Mouse (Mus musculus): ENCODE measurements around the gene Prune1.

The Prune1 gene

DNA sequence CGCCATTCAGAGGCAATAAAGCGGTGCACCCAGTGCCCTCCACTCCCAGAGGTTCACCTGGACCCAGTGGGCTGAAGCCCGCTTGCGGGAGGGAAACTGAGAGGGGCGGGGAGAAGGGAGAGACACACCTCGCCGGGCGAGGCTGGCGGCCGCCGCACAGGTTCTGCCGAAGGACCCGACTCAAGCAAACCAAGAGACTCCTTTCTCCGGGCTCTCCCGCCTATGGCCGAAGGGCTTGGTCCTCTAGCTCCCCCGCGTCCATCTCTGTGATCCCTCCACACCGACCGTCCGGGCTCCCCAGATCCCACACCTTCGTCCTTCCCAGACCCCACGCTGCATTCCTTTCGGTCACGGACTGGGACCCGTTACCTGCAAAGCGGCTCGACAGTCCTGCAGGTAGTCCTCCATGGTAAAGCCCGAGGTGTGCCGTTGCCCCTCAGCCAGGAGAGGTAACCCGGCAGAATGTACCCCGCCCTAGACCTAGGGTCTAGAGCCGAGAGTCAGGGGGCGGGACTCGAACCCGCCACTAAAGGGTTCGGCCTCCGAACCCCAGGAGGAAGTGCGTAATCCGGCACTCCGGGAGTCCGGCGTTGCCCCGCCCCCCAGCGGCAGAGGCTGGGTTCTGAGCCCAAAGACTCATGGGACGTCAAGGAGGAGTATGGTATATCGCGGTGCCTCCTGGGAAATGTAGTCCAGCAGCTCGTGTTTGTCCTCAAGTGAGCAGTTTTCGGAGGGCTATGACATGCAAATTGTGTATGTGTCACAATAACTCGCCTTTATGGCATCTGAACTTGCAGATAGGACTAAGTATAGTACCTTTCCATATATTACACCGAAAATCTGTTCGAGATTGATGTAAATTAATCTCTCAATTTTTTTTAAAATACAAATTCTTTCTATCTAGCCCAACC is at the start of gene Prune1, which contains the start of gene Mindy1:
Gene Prune1, minus strand, starts transcription at position 861 of the 911 bp plus-strand sequence.
Gene Mindy1, plus strand, starts transcription at position 130 of the 911 bp plus-strand sequence.
- peak; percentile 98 for DNase-seq

DNA sequence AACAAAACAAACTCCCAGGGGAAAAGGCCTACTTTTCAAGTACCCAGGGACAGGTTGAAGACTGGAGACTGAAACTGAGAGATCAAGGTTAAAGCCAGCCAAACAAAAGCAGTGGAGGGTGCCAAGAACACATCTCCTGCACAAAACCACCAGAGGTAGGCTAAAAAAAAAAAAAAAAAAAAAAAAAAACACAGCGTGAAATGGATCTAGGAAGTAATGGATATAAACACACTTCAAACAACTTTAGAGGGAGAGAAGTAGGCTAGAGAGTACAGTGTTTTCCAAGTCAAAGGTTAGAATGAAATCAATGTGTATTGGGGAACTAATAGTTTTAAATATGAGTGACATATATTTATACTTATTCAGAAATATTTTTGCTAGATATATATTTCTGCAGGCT is 49.7 kb upstream of the Prune1 start:
- DNase-seq: no peak

DNA sequence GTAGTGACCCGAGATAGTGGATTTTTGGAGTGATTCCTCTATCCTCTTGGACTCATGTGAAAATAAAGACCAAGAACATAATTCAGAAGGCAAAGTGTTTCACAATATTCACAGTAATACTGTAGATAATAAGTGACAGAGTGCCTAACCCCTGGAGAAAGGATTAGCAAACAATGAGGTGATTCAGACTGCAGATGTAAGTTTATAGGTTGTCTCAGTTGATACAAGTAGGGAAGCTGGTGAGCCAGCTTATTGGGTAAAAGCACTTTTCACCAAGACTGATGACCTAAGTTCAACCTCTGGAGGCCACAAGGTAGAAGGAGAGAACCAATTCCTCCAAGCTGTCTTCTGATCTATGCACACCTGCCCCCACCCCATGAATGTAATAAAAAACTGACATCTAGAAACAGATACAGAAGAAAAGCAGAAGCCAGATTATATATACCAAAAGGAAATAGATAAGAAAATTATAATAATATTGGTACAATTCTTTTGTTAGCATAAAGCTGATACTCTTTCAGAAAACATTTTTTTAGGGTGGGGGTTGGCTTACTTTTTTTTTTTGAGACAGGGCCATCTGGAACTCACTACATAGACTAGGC is 47.0 kb upstream of the Prune1 start:
- no peak for DNase-seq

DNA sequence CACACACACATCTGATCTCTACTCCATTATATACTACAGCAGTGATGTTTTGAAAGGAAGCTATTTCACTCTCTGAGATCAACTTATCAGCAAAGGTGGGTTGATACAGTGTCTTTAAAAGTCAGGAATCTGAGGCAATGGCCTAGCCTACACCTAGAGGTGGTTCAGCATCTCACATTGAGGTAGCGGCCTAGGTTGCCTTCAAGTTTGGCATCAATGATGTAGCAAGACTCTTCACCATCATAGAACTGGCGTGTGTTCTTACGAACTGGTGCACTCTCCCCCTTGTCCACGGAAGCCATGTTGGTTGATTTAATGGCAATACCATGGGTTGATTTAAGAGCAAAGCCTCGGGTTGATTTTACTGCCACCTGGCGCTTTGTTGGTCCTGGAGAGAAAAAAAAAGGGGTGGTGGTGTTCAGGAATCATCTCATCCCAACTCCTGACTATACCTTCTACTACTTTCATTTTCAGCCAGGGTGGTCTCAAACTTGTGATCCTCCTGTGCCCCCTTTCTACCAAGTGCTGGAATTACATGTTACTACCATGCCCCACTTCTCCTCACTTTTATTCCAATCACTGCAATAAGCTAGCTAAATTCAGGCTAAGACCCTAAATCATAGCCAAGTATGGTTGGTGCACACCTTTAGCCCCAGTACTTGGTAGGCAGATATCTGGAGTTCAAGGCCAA is 42.7 kb upstream of the Prune1 start:
- DNase-seq: no peak

DNA sequence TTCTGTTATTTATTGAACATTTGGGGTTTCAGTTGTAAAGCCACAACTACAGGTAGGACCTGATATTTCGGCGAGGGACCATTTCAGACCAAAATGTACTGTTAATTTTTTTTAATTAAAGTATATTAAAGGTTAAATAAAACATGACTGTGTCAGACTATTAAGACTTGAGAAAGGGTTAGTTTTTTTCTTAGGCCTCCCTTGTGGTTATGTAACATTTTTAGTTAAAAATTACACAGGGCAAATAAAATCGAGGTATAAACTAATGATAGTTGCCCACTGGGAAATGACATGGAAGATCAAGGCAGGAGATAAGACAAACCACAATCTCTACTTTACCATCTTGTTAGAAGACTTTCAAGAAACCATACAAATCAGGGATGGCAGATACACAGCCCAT is 41.6 kb upstream of the Prune1 start:
- DNase-seq: no peak

DNA sequence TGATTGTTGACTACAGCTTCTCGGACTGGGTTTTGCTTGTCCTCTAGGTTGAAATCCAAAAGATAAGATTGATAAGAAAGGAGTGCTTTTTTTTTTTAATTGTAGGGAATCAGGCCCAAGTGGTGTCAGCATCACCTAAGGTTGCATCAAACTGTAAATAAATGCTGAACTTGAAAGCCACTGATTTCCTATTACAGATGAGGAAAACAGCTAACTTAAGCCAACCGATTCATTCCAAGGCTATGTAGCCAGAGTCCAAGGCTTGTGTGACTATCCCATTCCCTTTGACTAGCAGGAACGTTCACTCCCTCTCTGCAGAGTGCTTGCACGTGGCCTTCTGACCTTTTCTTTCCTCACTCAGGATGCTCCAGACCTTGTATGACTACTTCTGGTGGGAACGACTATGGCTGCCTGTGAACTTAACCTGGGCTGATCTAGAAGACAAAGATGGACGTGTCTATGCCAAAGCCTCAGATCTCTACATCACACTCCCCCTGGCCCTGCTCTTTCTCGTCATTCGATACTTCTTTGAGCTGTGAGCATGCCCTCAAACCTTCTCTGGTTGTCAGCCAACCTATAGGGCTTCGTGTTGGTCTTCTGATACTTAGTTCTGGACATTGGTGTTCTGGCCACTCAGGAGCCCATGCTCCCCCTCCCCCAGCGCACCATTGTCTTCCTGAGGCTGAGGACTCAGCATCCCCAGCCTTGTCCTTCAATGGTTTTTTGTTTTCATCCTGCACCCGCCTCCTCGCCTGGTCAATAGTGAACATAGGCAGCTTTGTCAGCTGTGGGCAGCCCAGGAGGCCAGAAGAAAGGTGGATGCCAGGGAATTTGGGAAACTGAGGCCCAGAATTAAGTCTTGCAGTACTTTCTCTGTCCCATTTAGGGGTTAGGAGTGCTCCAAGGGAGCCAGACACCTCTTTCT is 38.1 kb upstream of the Prune1 start:
- DNase-seq: no peak

DNA sequence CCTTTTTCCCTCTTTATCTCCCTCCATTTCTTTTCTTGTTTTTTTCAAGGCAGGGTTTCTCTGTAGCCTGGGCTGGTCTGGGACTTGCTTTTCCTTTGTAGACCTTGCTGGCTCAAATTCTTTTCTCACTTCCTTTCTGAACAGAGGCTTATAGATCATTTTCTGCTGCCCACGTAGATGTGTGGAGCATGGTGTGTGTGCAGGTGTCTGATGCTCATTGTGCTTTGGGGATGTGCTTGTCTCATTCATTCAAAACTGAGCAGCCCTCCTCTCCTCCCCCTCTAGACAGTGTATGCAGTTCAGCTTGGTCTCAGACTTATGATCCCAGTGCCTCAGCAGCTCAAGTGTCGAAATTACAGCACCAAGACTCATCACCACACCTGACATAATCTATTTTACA is 37.2 kb upstream of the Prune1 start:
- DNase-seq: no peak

DNA sequence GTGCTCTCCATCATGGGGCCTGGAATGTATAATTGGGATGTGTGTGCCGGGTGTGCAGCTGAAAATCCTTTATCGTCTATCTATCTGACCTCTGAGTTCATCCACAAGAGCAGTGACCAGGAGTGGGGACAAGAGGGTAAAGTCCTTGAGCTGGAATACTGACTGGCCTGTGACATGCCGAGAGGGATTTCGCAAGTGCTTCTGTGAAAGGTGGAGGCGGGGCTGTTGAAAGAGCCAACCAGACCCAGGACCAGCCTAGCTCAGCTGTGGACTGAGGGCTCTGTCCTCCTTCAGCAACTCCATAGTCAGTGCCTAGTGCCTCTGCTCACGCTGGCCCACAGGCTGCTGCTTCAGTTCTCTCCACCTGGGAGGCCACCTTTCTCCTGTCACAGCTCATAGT is 36.7 kb upstream of the Prune1 start:
- DNase-seq: peak; percentile 80

DNA sequence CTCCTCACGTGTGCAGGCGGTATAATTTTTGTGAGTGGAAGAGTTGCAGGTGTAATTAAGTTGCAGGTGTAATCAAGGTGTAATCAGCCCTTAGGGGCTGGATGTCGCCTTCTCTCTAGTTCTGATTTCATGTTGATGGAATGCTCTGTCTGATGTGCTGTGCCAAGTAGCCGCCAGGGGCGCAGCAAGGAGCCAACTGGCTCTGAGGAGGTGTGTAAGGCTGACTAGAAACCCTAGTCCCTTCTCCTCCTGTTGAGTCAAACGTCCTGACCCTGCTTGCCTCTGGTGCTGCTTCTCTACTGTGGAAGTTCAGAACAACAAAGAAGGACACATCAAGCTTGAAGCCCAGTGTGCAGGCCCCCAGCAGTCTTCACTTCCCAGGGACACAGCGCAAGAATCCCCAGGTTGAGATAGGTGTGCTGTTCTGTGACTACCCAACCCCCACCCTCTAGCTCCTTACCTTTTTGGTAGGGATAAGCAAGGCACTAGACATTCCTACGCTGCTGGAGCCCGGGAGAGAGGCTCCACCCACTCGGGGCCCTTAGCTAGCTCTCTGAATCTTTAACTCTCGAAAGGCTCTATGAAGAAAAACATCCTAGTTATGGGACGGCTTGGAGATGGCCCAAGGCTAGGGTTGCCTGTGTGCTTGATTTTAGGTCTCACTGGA is 35.7 kb upstream of the Prune1 start:
- peak; percentile 84 for DNase-seq

DNA sequence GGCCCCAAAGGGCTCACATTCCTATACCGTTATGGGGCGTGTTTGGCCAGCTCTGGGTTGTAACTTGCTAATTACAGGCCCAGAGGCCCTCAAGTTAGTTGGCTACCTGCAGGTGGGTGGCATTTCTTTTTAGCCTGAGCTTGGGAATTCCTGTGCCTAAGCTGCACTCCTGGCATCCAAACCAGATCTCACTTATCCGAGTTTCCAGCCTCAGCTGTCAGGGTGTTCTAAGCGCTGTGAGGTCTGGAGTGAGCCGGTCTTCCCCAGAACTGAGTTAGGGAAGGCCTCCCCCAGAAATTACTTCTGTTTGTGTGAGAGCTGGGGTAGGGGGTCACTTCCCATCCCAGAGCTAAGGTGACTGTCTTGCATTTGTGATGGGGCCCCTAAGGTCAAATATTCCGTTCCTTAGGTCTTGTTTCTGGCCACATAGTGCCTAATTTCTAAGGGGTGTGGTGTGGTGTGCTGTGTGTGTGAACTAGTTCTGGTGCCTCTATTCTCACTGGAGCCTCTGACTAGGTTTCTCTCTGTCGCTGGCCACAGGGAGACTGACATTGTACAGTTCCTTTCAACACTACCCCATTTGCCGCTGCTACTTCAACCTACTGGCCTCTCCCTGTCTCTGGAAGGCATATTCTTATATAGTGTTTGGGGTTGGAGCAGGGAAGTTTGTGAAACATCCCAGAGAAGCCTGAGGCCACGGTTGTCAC is 34.1 kb upstream of the Prune1 start:
- no peak for DNase-seq

DNA sequence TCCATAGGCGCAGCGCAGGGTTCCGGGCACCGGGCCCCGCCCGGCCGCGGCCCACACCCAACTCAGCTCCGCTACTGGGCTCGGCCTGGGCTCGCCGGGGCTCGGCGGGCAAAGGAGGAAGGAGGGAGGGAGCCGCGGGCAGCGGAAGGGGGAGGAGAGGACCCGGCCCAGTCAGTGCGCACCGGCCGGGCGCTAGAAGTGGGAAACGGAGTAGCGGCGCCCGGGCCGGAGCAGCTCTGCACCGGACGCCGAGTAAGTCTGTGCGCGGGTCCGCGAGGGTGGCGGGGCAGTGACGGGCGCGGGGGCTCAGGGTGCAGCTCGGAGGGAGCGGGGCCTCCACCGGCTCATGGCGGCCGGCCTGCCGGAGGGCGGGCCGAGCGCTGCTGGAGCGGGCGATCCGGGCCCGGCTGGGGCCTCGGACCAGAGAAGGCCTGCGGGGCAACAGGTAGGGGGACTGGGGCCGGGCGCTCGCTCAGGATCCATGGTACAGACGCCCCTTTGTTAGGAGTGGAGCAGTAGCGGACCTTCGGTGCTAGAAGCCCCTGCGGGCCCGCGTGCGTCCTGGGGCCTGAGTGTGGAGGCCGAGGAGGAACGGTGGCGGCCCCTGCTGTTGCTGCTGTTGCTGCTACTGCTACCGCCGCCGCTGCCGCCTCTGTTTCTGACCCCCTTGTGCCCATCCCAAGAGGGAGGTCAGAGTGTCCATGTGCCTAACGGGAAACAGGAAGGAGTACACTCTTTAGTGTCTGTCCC is 33.4 kb upstream of the Prune1 start:
- DNase-seq: peak; percentile 93

DNA sequence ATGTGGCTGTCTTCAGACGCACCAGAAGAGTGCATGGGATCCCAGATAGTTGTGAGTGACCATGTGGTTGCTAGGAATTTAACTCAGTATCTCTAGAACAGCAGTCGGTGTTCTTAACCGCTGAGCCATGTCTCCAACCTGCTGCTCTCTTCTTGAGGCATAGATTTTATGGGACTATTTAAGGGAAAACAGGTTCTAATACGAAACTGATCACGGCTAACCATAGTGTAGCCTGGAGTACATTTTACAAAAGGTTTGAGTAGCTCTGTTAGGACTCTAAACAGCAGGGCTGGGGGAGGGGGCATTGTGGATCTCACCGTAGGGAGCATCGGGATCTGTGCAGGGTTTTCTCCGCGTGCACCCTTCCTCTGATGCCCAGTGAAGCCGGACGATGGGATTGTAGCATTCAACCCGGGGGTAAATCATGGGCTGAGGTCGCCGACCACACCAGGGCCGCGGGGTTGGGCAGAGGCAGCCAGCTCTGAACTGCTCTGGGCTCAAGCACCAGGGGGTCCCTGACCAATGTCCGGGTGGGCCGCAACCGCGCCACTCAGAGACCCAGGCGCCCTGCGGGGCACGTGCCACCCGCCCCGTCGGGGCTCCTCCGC is 32.7 kb upstream of the Prune1 start, which contains the start of gene Cers2:
Gene Cers2, plus strand, starts transcription at position 306 of the 608 bp plus-strand sequence.
- DNase-seq: no peak

DNA sequence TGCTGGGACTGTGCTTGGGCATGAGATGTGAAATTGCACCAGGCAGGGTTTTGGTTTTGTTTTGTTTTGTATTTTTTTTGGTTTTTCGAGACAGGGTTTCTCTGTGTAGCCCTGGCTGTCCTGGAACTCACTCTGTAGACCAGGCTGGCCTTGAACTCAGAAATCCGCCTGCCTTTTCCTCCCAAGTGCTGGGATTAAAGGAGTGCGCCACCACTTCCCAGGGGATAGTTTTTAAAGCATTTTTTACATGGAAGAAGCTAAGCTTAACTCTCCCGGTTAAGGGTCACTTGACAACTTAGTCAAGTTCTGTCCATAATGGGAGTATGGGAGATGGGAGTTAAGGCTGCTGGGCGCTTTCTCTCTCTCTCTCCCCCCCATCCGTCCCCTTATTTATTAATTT is 32.2 kb upstream of the Prune1 start:
- DNase-seq: no peak

DNA sequence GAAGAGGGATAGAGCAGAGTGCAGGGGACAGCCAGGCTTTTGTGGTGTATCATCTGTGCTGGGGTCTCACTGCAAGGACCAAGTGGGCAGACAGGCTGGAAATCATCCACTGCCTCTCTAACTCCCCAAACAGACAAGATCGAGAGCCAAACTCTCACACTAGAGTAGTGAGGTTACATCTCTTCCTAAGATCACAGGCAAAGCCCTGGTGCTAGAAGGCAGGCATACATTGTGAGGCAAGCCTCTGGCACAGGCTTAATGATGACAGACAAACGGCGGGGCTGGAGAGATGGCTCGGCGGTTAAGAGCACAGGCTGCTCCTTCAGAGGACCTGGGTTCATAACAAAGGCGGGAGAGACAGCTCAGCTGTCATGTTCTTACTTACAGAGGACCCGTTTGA is 31.6 kb upstream of the Prune1 start:
- no peak for DNase-seq

DNA sequence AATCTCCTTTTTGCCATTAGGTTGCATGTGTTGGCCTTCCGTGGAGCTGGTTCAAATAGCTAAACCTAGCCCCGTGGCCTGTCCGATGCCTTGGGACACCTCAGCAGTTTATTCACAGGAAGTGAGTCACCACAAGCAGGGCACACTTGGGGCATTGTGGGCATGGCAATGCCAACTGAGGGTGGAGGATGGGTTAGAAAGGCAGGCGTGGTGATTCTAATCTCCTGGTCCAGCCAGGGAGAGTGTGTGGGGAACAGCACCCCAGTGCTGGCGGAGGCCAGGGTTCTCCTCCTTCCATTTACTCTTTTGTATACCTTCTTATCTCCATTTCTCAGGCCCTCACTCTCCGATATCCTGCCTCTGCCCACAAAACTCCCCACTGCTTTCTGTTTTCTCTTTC is 30.7 kb upstream of the Prune1 start:
- no peak for DNase-seq

DNA sequence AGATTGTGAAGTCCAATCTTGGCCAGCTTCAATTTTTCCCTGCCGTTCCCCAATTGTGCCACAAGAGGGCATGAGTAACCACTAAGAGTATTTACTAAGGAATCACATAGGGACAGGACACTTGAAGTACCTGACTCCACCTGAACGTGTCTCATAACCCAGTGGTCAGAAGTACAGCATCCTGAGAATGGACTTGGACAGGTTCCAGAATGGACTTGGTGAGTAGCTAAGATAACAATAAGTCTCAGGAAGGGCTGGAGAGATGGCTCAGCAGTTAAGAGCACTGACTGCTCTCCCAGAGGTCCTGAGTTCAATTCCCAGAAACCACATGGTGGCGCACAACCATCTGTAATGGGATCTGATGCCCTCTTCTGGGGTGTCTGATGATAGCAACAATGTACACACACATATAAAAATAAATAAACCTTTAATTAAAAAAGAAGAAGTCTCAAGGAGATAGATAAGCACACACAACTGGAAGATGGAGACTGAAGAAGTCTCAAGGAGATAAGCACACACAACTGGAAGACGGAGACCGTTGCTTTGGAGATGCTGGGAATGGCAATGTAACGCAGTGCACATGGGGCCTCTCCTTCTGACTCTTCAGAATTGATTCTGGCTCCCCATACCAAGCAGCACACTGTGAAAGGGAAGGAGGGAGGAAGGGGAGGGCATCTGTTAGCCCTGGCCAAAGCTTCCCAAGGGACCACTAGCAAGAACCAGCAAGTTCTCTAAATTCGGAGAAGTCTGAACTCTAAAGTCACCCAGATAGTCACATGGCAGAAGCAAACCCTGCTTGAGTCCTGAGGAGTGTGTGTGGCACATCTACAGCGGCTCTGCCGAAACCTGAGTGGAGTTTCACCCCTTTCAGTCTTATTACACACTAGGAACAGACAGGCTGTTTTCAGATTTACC is 29.3 kb upstream of the Prune1 start:
- peak; percentile 86 for DNase-seq

DNA sequence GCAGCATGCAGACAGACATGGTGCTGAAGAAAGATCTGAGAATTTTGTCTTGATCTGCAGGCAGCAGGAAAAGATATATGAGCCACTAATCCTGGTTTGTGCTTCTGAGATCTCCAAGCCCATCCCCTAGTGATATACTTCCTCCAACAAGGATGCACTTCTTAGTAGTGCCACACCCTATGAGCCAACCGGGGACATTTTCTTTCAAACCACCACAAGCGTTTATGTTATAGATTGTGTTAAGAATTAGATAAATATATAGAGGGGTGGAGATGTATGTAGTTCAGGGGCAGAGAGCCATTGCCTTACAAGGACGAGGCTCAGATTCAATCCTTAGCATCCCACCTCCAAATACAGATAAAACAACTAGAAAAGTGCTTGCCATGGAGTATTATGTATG is 28.6 kb upstream of the Prune1 start:
- DNase-seq: no peak

DNA sequence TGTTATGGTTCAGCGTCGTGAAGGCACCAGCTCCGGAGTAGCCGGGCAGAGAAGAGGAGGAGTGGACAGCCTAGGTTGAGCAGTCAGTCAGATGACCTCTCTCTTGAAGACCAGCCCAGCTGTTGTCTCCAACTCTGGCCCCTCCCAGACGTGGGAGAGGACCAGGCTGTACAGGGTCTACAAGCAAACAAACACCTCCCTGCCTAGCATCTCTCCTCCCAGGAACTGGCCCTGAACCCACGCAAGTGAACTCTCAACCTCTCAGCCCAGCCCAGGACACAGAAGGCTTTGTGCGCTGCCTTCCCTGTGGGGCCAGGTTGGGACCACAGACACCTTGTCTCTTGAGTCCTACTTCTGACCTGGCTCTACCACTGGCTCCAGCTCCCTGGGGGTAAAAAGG is 25.2 kb upstream of the Prune1 start, which contains the start of gene Anxa9:
Gene Anxa9, minus strand, starts transcription at position 77 of the 400 bp plus-strand sequence.
- no peak for DNase-seq

DNA sequence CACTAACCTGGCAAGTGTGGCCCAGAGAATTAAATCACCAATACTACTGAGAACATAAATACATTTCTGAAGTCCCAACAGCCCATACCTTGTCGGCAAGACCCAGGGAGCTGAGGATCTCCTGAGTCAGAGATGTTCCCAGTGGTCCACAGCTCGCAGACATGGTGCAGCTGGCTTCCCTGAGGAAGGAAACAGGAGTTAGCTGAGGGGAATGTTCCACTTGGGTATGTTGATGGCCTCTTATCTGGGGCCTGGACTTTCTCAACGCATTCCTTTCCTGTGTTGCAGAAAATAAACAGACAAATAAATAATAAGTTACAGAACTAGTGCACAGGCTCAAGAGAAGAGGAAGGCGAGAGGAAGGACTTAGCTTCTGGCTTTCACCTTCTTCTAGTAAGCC is 24.4 kb upstream of the Prune1 start:
- DNase-seq: no peak

All from kidney, adult 18-20 months (tissue).